Mouse (Mus musculus): ENCODE results near the gene Plekhd1. TPM values are rescaled to one million over a fixed set of nuclear protein-coding genes. Genes with fewer than 3 reads are reported as not detected.
A peak's percentile ranks its signal among the peaks of the same experiment; 100 is the strongest.

The Plekhd1 gene
- total and polyA plus RNA-seq, 3 experiments: 0.08 to 0.34 TPM; not detected in 1

DNA sequence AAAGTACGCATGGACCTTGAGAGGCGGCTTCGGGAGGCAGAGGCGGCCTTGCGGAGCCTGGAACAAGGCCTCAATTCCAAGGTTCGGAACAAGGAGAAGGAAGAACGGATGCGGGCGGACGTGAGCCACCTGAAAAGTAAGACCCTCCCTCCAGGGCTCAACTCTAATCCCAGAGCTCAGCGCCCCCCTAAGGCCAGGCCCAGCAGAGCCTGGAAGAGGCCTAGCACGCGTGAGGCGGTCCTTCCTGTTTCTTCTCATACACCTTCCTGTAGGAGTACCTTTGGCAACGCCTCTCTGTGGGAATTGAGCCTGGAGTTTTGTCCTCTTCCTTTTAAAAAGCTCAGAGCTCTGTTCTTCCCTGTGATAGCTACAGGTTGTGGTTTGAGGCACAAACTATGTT lies 29.1 kb downstream of the Plekhd1 start:
- H3K4me3 ChIP-seq (replicated peaks in 1 of 3; ENCODE audit: low read depth in 2 of 3, low read length in 2 of 3, poor library complexity in 1 of 3): no peak overlapping the region
- no peaks in the 10 kb centered on the region for H3K36me3 ChIP-seq (replicated peaks in 1 of 2; ENCODE audit: control insufficient read depth in 1 of 2, insufficient read depth in 1 of 2, low read length in 1 of 2)
- H3K27me3 ChIP-seq (replicated peaks): peaks cover 25% of the 10 kb centered on the region
- dilution Hi-C loops (cut with MboI; ENCODE audit: extremely low pct_ligation_motif_present, extremely low pct_unique_long_range_greater_than_20kb, low sequenced_read_pairs) (no loop called here), in situ Hi-C loops (cut with MboI; ENCODE audit: low pct_ligation_motif_present, low pct_unique_long_range_greater_than_20kb, low sequenced_read_pairs) (no loop called here)
- H3K9ac ChIP-seq (ENCODE audit: insufficient read depth, low read depth): no peak overlapping the region
- TF ChIP-seq ZMIZ1 (IDR thresholded peaks at IDR 0.05; ENCODE audit: low read depth, low read length) (no peak), MAX (IDR thresholded peaks at IDR 0.05; ENCODE audit: low read length) (no peak), MYC (IDR thresholded peaks at IDR 0.05; ENCODE audit: low read depth, low read length) (no peak), JUN (IDR thresholded peaks at IDR 0.05; ENCODE audit: insufficient read depth, low read depth, low read length) (no peak), MAFK (IDR thresholded peaks at IDR 0.05; ENCODE audit: insufficient replicate concordance, low read length) (no peak), UBTF (IDR thresholded peaks at IDR 0.05; ENCODE audit: low read depth, low read length) (no peak), MXI1 (IDR thresholded peaks at IDR 0.05; ENCODE audit: low read depth, low read length) (no peak), USF1 (IDR thresholded peaks at IDR 0.05; ENCODE audit: low read depth, low read length) (no peak)
- H3K4me1 ChIP-seq (ENCODE audit: control insufficient read depth in 1 of 2, insufficient read depth in 2 of 2): peaks cover 0 to 2% of the 10 kb centered on the region in 2 experiments; a peak in 2 of 4 replicates
- DNase-seq (ENCODE audit: extremely low read depth): no peak
- no peaks in the 10 kb centered on the region for H3K79me2 ChIP-seq (replicated peaks; ENCODE audit: control insufficient read depth, extremely low read depth, insufficient read depth, poor library complexity, severe bottlenecking)
- H3K4me2 ChIP-seq (ENCODE audit: insufficient read depth, low read depth, poor library complexity, severe bottlenecking): no peak overlapping the region
- H3K27ac ChIP-seq (ENCODE audit: insufficient read depth, low read depth): no peak overlapping the region
- H3K9me3 ChIP-seq (replicated peaks; ENCODE audit: low read length): no peaks in the 10 kb centered on the region

DNA sequence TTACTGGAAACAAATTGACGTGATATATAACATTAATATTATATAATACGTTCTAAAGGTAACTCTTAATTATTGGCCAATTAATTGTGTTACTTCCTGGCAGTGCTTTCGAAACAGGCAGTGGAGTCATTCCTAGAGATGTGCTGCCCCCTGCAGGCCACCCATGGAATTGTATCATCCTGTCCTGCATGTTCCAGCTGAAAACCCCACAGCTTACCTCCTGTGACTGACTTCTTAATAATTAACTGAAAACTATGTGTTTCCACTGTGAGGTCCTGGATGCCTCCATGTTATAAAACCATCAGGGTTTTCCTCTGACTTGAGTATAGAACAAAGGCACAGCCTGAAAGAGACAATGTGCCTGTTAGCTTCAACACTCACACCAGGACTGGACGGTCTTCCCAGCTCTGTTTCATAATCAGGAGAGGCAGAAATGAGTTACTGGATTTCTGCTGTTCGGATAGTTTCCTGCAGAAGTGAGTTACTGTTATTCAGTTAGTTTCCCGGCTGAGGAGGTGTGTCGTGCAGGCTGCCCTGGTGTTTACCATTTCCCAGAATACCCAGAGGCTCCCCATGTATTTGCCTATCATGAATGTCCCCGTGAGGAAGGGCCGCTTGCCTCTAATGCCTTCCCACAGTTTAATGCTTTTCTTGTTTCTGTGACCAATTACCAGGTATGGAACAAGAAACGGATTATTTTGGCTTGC lies 32.6 kb downstream of the Plekhd1 start:
- H3K27ac ChIP-seq (ENCODE audit: insufficient read depth, low read depth): no peak overlapping the region
- in situ Hi-C loops (cut with MboI; ENCODE audit: low pct_ligation_motif_present, low pct_unique_long_range_greater_than_20kb, low sequenced_read_pairs): no loop called here
- H3K9me3 ChIP-seq (replicated peaks; ENCODE audit: low read length): no peaks in the 10 kb centered on the region
- H3K4me1 ChIP-seq (ENCODE audit: control insufficient read depth in 1 of 2, insufficient read depth in 2 of 2): no peaks in the 10 kb centered on the region
- no peaks in the 10 kb centered on the region for H3K79me2 ChIP-seq (replicated peaks; ENCODE audit: control insufficient read depth, extremely low read depth, insufficient read depth, poor library complexity, severe bottlenecking)
- H3K27me3 ChIP-seq (replicated peaks): peaks cover 33% of the 10 kb centered on the region
- no peak overlapping the region for H3K4me2 ChIP-seq (ENCODE audit: insufficient read depth, low read depth, poor library complexity, severe bottlenecking)
- no peak overlapping the region for H3K4me3 ChIP-seq (replicated peaks in 1 of 3; ENCODE audit: low read depth in 2 of 3, low read length in 2 of 3, poor library complexity in 1 of 3)
- TF ChIP-seq ELF1 (IDR thresholded peaks at IDR 0.05; ENCODE audit: low read depth, low read length): peak; percentile 53; the same call in 1 of the 2 replicates
- peak; percentile 67 for TF ChIP-seq IRF4 (IDR thresholded peaks at IDR 0.05; ENCODE audit: low read depth, low read length)
- no peak for TF ChIP-seq ZKSCAN1 (IDR thresholded peaks at IDR 0.05; ENCODE audit: borderline replicate concordance, low read depth, low read length)
- no peak for TF ChIP-seq ZNF384 (IDR thresholded peaks at IDR 0.05; ENCODE audit: low read depth, low read length)
- TF ChIP-seq NELFE (IDR thresholded peaks at IDR 0.05; ENCODE audit: low read depth, low read length): 0 out of 2 replicates have a peak, but pooled peaks have one; percentile 22
- TF ChIP-seq ETS1 (conservative IDR thresholded peaks at IDR 0.05; ENCODE audit: low read depth, low read length): no peak
- no peak for TF ChIP-seq MAZ (IDR thresholded peaks at IDR 0.05; ENCODE audit: low read depth, low read length)
- TF ChIP-seq SMC3 (IDR thresholded peaks at IDR 0.05; ENCODE audit: low read depth, low read length): peak; percentile 57
- peak; percentile 88 for TF ChIP-seq RAD21 (IDR thresholded peaks at IDR 0.05; ENCODE audit: low read depth, low read length)
- TF ChIP-seq JUND (conservative IDR thresholded peaks at IDR 0.05; ENCODE audit: low read depth, low read length): peak; percentile 63
- TF ChIP-seq CTCF (conservative IDR thresholded peaks at IDR 0.05 in 1 of 2, IDR thresholded peaks at IDR 0.05 in 1 of 2; ENCODE audit: low read depth in 2 of 2, low read length in 2 of 2): peak; percentile 84 to 89
- TF ChIP-seq MYC (IDR thresholded peaks at IDR 0.05; ENCODE audit: low read depth, low read length): no peak
- TF ChIP-seq UBTF (IDR thresholded peaks at IDR 0.05; ENCODE audit: low read depth, low read length): no peak
- dilution Hi-C loops (cut with MboI; ENCODE audit: extremely low pct_ligation_motif_present, extremely low pct_unique_long_range_greater_than_20kb, low sequenced_read_pairs): no loop called here
- peak; percentile 71 for DNase-seq (ENCODE audit: extremely low read depth)
- H3K9ac ChIP-seq (ENCODE audit: insufficient read depth, low read depth): no peak overlapping the region
- H3K36me3 ChIP-seq (replicated peaks in 1 of 2; ENCODE audit: control insufficient read depth in 1 of 2, insufficient read depth in 1 of 2, low read length in 1 of 2): no peaks in the 10 kb centered on the region

Data from CH12.LX (cell line).